Mouse (Mus musculus) ES-E14 (cell line): ENCODE results near the gene Slc7a1. TPM values are rescaled to one million over a fixed set of nuclear protein-coding genes. Genes with fewer than 3 reads are reported as not detected.
A peak's percentile ranks its signal among the peaks of the same experiment; 100 is the strongest.

Experiments used
- DNase-seq: peaks from one replicate; pipeline ENCODE4 v3.0.0-alpha.2; 2013; ENCODE audit warnings: low read depth, low spot score
- H3K27ac ChIP-seq: 2 replicates; pipeline ENCODE4 v1.5.1; 2012; ENCODE audit warnings: low read depth, mild to moderate bottlenecking, low read length, moderate library complexity, mixed read lengths; ENCODE audit not compliant: poor library complexity, insufficient read depth, severe bottlenecking
- H3K36me3 ChIP-seq: 2 replicates; pipeline ENCODE4 v1.6.1; 2012; ENCODE audit warnings: mild to moderate bottlenecking, low read length, moderate library complexity, mixed read lengths; ENCODE audit not compliant: control insufficient read depth, poor library complexity, insufficient read depth, severe bottlenecking
- H3K4me1 ChIP-seq, 2 experiments: fragments of 150-350 bp in 1 of 2; sonication (generic) in 1 of 2; 2 replicates each; pipeline ENCODE4 v1.6.1; 2012; ENCODE audit warnings: low read length in 2 of 2, mild to moderate bottlenecking in 1 of 2, mixed read lengths in 1 of 2; ENCODE audit not compliant: control insufficient read depth in 2 of 2, insufficient read depth in 2 of 2, poor library complexity in 1 of 2
- H3K4me3 ChIP-seq, 2 experiments: fragments of 150-350 bp in 1 of 2; sonication (generic) in 1 of 2; 2 replicates each; pipeline ENCODE4 v1.5.1; 2012; ENCODE audit warnings: low read length in 2 of 2, low read depth in 1 of 2, mild to moderate bottlenecking in 1 of 2, mixed read lengths in 1 of 2; ENCODE audit not compliant: insufficient read depth in 1 of 2, poor library complexity in 1 of 2, severe bottlenecking in 1 of 2
- H3K9ac ChIP-seq: 2 replicates; pipeline ENCODE4 v1.6.1; 2012; ENCODE audit warnings: low read depth, mild to moderate bottlenecking, low read length, mixed read lengths; ENCODE audit not compliant: poor library complexity, insufficient read depth, severe bottlenecking
- H3K9me3 ChIP-seq: fragments of 150-350 bp; sonication (generic); 2 replicates; pipeline ENCODE4 v1.6.1; 2012; ENCODE audit warnings: low read depth, mild to moderate bottlenecking, low read length; ENCODE audit not compliant: control insufficient read depth, insufficient read depth
- CHD2 ChIP-seq: IDR thresholded peaks from 2 replicates; pipeline ENCODE4 v1.6.1; 2014; ENCODE audit warnings: mild to moderate bottlenecking, low read depth, low read length, inconsistent platforms
- HCFC1 ChIP-seq: IDR thresholded peaks from 2 replicates; pipeline ENCODE4 v1.6.1; 2012; ENCODE audit warnings: low read length, inconsistent platforms, borderline replicate concordance; ENCODE audit not compliant: insufficient read depth
- MAFK ChIP-seq: IDR thresholded peaks from 2 replicates; pipeline ENCODE4 v1.6.1; 2014; ENCODE audit warnings: mild to moderate bottlenecking, low read depth, low read length, inconsistent platforms; ENCODE audit not compliant: insufficient read depth
- ZC3H11A ChIP-seq: IDR thresholded peaks from 2 replicates; pipeline ENCODE4 v1.6.1; 2012; ENCODE audit warnings: low read depth, mild to moderate bottlenecking, inconsistent platforms, low read length, borderline replicate concordance
- ZNF384 ChIP-seq: IDR thresholded peaks from 2 replicates; pipeline ENCODE4 v1.6.1; 2012; ENCODE audit warnings: low read depth, low read length, inconsistent platforms
- in situ Hi-C, 2 experiments: fragments of 600-800 bp; cut with MboI; formaldehyde crosslinking; loops; one replicate each; pipeline ENCODE4 v1.15.1; 2025; ENCODE audit warnings: low sequenced_read_pairs in 2 of 2, inconsistent platforms in 1 of 2; ENCODE audit not compliant: unreplicated experiment in 2 of 2
- total RNA-seq: library from RNA; depleted of rRNA; stranded (reverse); fragments of 300-350 nt; gene quantifications from 2 replicates; pipeline ENCODE4 v1.2.3, GENCODE M21; 2012

The Slc7a1 gene
- total RNA-seq, 1 experiment = 104 TPM

- DNase-seq = no peak
- no peak overlapping the region for H3K4me3 ChIP-seq
- in situ Hi-C loops = no loop called here
- no peaks in the 10 kb centered on the region; the same call in 1 of the 2 replicates for H3K36me3 ChIP-seq
- no peak overlapping the region for H3K27ac ChIP-seq
- TF ChIP-seq HCFC1 (no peak), CHD2 (no peak), ZC3H11A (no peak)
- no peak overlapping the region for H3K9ac ChIP-seq
- H3K4me1 ChIP-seq = peaks cover 0 to 10% of the 10 kb centered on the region in 2 experiments; a peak in 3 of 4 replicates
- H3K9me3 ChIP-seq = no peaks in the 10 kb centered on the region
Observed at GRCm38 (mm10) chr5:148376358-148376757, 23.3 kb downstream of the Slc7a1 start.

GRCm38 (mm10) chr5:148375480-148375879 lies 24.2 kb downstream of the Slc7a1 start:
- TF ChIP-seq MAFK (peak; percentile 82), HCFC1 (peak; percentile 28; the same call in 1 of the 2 replicates), CHD2 (no peak)
- Histone ChIP-seq H3K4me3 (no peak overlapping the region), H3K27ac (no peak overlapping the region), H3K9ac (no peak overlapping the region), H3K4me1 (peaks cover 0 to 10% of the 10 kb centered on the region in 2 experiments; a peak in 3 of 4 replicates), H3K9me3 (no peaks in the 10 kb centered on the region), H3K36me3 (no peaks in the 10 kb centered on the region; the same call in 1 of the 2 replicates)
- DNase-seq = no peak
- in situ Hi-C loops = no loop called here

GRCm38 (mm10) chr5:148373092-148373685 lies 26.5 kb downstream of the Slc7a1 start:
- no peaks in the 10 kb centered on the region for H3K9me3 ChIP-seq
- TF ChIP-seq CHD2 (no peak), MAFK (no peak), HCFC1 (no peak), ZNF384 (no peak), ZC3H11A (no peak)
- no peak for DNase-seq
- H3K36me3 ChIP-seq = no peaks in the 10 kb centered on the region; the same call in 1 of the 2 replicates
- H3K27ac ChIP-seq = no peak overlapping the region
- H3K4me1 ChIP-seq = peaks cover 0 to 10% of the 10 kb centered on the region in 2 experiments; a peak in 3 of 4 replicates
- H3K9ac ChIP-seq = no peak overlapping the region
- no peak overlapping the region for H3K4me3 ChIP-seq
- in situ Hi-C loops = no loop called here

GRCm38 (mm10) chr5:148372005-148372917 lies 27.4 kb downstream of the Slc7a1 start:
- no peak for DNase-seq
- in situ Hi-C loops = no loop called here
- H3K27ac ChIP-seq = peak overlapping the region; percentile 13; the same call in 1 of the 2 replicates
- H3K9ac ChIP-seq = peak overlapping the region; percentile 74; the same call in 1 of the 2 replicates
- H3K4me3 ChIP-seq = peak overlapping the region; percentile 72 to 82
- TF ChIP-seq MAFK (no peak), HCFC1 (no peak), CHD2 (no peak), ZNF384 (no peak), ZC3H11A (no peak)
- no peaks in the 10 kb centered on the region for H3K9me3 ChIP-seq
- peaks cover 0 to 13% of the 10 kb centered on the region in 2 experiments; a peak in 3 of 4 replicates for H3K4me1 ChIP-seq
- no peaks in the 10 kb centered on the region; the same call in 1 of the 2 replicates for H3K36me3 ChIP-seq
